8 mouse cellular contexts compared by ENCODE assay signal in the genomic region with DNA sequence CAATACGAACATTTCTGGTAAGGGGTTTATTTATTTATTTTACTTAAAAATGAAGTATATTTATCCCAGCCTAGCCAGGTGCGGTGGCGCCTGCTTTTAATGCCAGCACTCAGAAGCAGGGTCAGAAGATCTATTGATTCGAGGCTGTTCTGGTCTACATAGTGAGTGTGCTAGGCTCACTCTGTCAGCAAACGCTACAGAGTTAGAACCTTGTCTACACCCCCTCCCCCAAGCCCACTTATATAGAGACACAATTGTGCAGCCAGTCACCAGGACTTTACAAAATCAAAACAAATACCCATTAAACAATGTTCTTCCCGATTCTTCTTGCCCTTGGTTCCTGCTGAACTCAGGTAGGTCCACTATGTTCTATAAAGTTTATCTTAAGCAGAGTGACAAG. TPM values are rescaled to one million over a fixed set of nuclear protein-coding genes. Genes with fewer than 3 reads are reported as not detected.
DNase-seq lines count a peak whose midpoint lies in the region; ATAC-seq and TF ChIP-seq lines count a peak whose summit lies in the region.

No protein-coding gene starts in this region.

- intact Hi-C loops in gastrocnemius, postnatal 14 days (cut with DNase I; ENCODE audit: low total_unique reads), result no loop called here
- intact Hi-C loops in left cerebral cortex, postnatal 25 days (cut with DNase I), result no loop called here

- no peak for TF ChIP-seq POLR2A in lung, adult 2 months (IDR thresholded peaks at IDR 0.05; ENCODE audit: borderline replicate concordance, extremely low read depth, low read depth, low read length)
- TF ChIP-seq POLR2A in myocyte (IDR thresholded peaks at IDR 0.05; ENCODE audit: insufficient read length, low read depth), result no peak

- H3K4me3 ChIP-seq in lung, adult 2 months (replicated peaks; ENCODE audit: extremely low read depth, low read depth, low read length), result peak overlapping the region; percentile 15
- H3K4me3 ChIP-seq in hindbrain, embryonic 16.5 days (ENCODE audit: low read length), result peak overlapping the region; percentile 48
- peak overlapping the region; percentile 75 for H3K4me3 ChIP-seq in myocyte

- H3K27ac ChIP-seq in hindbrain, embryonic 16.5 days (ENCODE audit: low read depth, low read length), result no peak overlapping the region

- H3K4me1 ChIP-seq in lung, adult 2 months (ENCODE audit: control insufficient read depth, insufficient read depth, low read length), result peaks cover 3% of the 10 kb centered on the region; the same call in 1 of the 2 replicates
- peaks cover 8% of the 10 kb centered on the region for H3K4me1 ChIP-seq in hindbrain, embryonic 16.5 days (ENCODE audit: control insufficient read depth, insufficient read depth, low read depth, low read length)

- peak overlapping the region; percentile 65 for H3K4me2 ChIP-seq in hindbrain, embryonic 16.5 days (ENCODE audit: low read length)
- H3K4me2 ChIP-seq in myocyte (ENCODE audit: low read depth), result peak overlapping the region; percentile 87

- peak overlapping the region; percentile 55 for H3ac ChIP-seq in myocyte (ENCODE audit: control insufficient read depth, insufficient read length)

- no peak for DNase-seq in lung, adult 2 months
- no peak for DNase-seq in lung, postnatal 10 days
- DNase-seq in embryo, embryonic 10.5 days (ENCODE audit: low spot score), result peak; percentile 12
- no peak for DNase-seq in gastrocnemius, postnatal 14 days
- DNase-seq in yolk sac, embryonic 10.5 days (ENCODE audit: low spot score), result no peak
- DNase-seq in left cerebral cortex, postnatal 25 days (ENCODE audit: low spot score in 2 of 2), result no peak

- no peaks in the 10 kb centered on the region for H3K27me3 ChIP-seq in hindbrain, embryonic 16.5 days (replicated peaks; ENCODE audit: control insufficient read depth, insufficient read depth, low read length)
- no peaks in the 10 kb centered on the region for H3K27me3 ChIP-seq in myocyte (ENCODE audit: control insufficient read depth, insufficient read depth, insufficient read length)

- no peak for ATAC-seq in hindbrain, embryonic 16.5 days

- H3K79me2 ChIP-seq in myocyte (ENCODE audit: control insufficient read depth, insufficient read depth), result no peaks in the 10 kb centered on the region

- H3K9me3 ChIP-seq in hindbrain, embryonic 16.5 days (ENCODE audit: control insufficient read depth, low read length), result no peaks in the 10 kb centered on the region

- no peaks in the 10 kb centered on the region for H3K36me3 ChIP-seq in hindbrain, embryonic 16.5 days (ENCODE audit: control insufficient read depth, insufficient read depth, low read length)
- H3K36me3 ChIP-seq in myocyte (ENCODE audit: control insufficient read depth, insufficient read depth), result no peaks in the 10 kb centered on the region

- WGBS in lung, adult 2 months, result 23% methylated on average over 6 of the region's 6 CpGs
- WGBS in hindbrain, embryonic 16.5 days, result 22% methylated on average over 6 of the region's 6 CpGs

- no peak for TF ChIP-seq CTCF in lung, adult 2 months (IDR thresholded peaks at IDR 0.05; ENCODE audit: insufficient read depth, low read length)

- no peak overlapping the region for H3K9ac ChIP-seq in hindbrain, embryonic 16.5 days (ENCODE audit: low read depth, low read length)

TF ChIP-seq in myocyte, 11 proteins besides CTCF, POLR2A, EP300 and RAD21:
- TF ChIP-seq MAX (IDR thresholded peaks at IDR 0.05; ENCODE audit: low read depth) (no peak), E2F4 (IDR thresholded peaks at IDR 0.05; ENCODE audit: insufficient read depth) (no peak), SRF (IDR thresholded peaks at IDR 0.05; ENCODE audit: control insufficient read depth, insufficient read length, low read depth) (no peak), MYOD1 (IDR thresholded peaks at IDR 0.05; ENCODE audit: control insufficient read depth in 1 of 3, insufficient read length in 2 of 3, low read depth in 2 of 3) (no peak), REST (IDR thresholded peaks at IDR 0.05; ENCODE audit: insufficient read depth, insufficient read length) (no peak), TCF12 (IDR thresholded peaks at IDR 0.05; ENCODE audit: insufficient read depth, poor library complexity, severe bottlenecking) (no peak), CEBPB (IDR thresholded peaks at IDR 0.05; ENCODE audit: insufficient read depth, poor library complexity, severe bottlenecking) (no peak), TCF3 (IDR thresholded peaks at IDR 0.05; ENCODE audit: insufficient read length, low read depth) (no peak), MYOG (IDR thresholded peaks at IDR 0.05; ENCODE audit: control insufficient read depth in 1 of 3, insufficient read depth in 1 of 3, insufficient read length in 2 of 3, low read depth in 2 of 3) (no peak), POLR2AphosphoS2 (IDR thresholded peaks at IDR 0.05; ENCODE audit: insufficient read length, low read depth) (no peak), USF1 (IDR thresholded peaks at IDR 0.05; ENCODE audit: low read depth) (no peak)

RNA-seq across cellular contexts. Expression of gene Hsdl2, which starts 0.8 kb away (rescaled TPM):
- polyA plus RNA-seq in lung, adult 2 months (2012; rRNA removed), result 7.5 and 16.1 TPM in 2 replicates
- 45.6 and 50.5 TPM in 2 replicates for polyA plus RNA-seq in hindbrain, embryonic 16.5 days (2015; fragmentation: Nextera tagmentation; extraction: Ambion mirVana)
- 9.5 TPM for polyA plus RNA-seq in myocyte (2012; fragmentation: generic; extraction: Trizol)
- 10 to 100 TPM; 47.5 to 65.0 TPM for total RNA-seq in gastrocnemius, postnatal 14 days (2021)
- total RNA-seq in left cerebral cortex, postnatal 25 days (2021), result 10 to 100 TPM; 24.9 to 25.8 TPM

RNA-seq across cellular contexts. Expression of gene Ptbp3, which starts 33.0 kb away (rescaled TPM):
- 30.3 and 40.5 TPM in 2 replicates for polyA plus RNA-seq in lung, adult 2 months (2012; rRNA removed)
- polyA plus RNA-seq in hindbrain, embryonic 16.5 days (2015; fragmentation: Nextera tagmentation; extraction: Ambion mirVana), result 14.5 and 19.7 TPM in 2 replicates
- polyA plus RNA-seq in myocyte (2012; fragmentation: generic; extraction: Trizol), result 7.8 TPM
- total RNA-seq in gastrocnemius, postnatal 14 days (2021), result 10 to 100 TPM; 18.5 to 20.3 TPM
- 10 to 100 TPM; 28.1 to 32.0 TPM for total RNA-seq in left cerebral cortex, postnatal 25 days (2021)

RNA-seq across cellular contexts. Expression of gene E130308A19Rik, which starts 43.8 kb away (rescaled TPM):
- 6.8 and 8.3 TPM in 2 replicates for polyA plus RNA-seq in lung, adult 2 months (2012; rRNA removed)
- 37.3 and 43.2 TPM in 2 replicates for polyA plus RNA-seq in hindbrain, embryonic 16.5 days (2015; fragmentation: Nextera tagmentation; extraction: Ambion mirVana)
- polyA plus RNA-seq in myocyte (2012; fragmentation: generic; extraction: Trizol), result 3.0 TPM
- 1 to 10 TPM; 3.7 to 5.2 TPM for total RNA-seq in gastrocnemius, postnatal 14 days (2021)
- 10 to 100 TPM; 10.9 to 13.1 TPM for total RNA-seq in left cerebral cortex, postnatal 25 days (2021)

Comparison
In these comparisons a context has a peak if more than half of its experiments do, and no peak if none do; other contexts are left out.
1. H3K4me3 ChIP-seq: peak in every context shown above with its lines; median percentile 75 in myocyte; 48 in hindbrain, embryonic 16.5 days; 15 in lung, adult 2 months.